Mouse (Mus musculus): ENCODE results near the gene Efhd2. TPM values are rescaled to one million over a fixed set of nuclear protein-coding genes. Genes with fewer than 3 reads are reported as not detected.

Efhd2 gene
- polyA plus RNA-seq, 1 experiment from 2014 or later: 39.9 TPM

DNA sequence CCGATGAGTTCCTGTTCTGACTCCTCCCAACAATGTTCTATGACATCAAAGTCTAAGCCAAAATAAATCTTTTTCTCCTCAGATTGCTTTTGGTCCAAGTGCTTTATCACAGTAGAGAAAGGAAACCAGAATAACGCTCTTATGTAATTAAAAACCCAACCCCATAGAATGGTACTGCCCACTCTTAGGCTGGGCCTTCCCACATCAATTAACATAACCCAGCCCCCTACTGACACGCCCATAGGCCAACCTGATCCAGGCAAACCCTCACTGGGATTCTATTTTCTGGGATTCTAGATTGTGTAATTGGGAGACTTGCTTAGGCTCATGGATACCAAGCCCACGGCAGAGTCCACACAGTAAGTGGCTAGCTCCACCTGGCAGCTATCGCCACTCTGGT, 9.7 kb downstream of the Efhd2 start:
- Histone ChIP-seq H3K9ac (replicated peaks) (no peak overlapping the region), H3K36me3 (replicated peaks; ENCODE audit: insufficient read depth, low read length) (peaks cover 22% of the 10 kb centered on the region), H3K27me3 (ENCODE audit: insufficient read depth, low read length) (no peaks in the 10 kb centered on the region), H3K4me3 (ENCODE audit: low read depth, low read length) (no peak overlapping the region), H3K27ac (ENCODE audit: low read depth) (no peak overlapping the region), H3K4me2 (ENCODE audit: low read depth, low read length) (no peak overlapping the region), H3K4me1 (ENCODE audit: insufficient read depth) (peaks cover 33% of the 10 kb centered on the region), H3K9me3 (ENCODE audit: low read length) (no peaks in the 10 kb centered on the region)
- TF ChIP-seq CTCF (IDR thresholded peaks at IDR 0.05; ENCODE audit: low read depth) (no peak), EP300 (IDR thresholded peaks at IDR 0.05; ENCODE audit: low read depth) (no peak)
- no peak for DNase-seq
- WGBS (ENCODE audit: insufficient replicate concordance): 80% methylated on average over 5 of the region's 5 CpGs
- peak; percentile 38 for ATAC-seq

GRCm38 (mm10) chr4:141864506-141864905, 10.2 kb downstream of the Efhd2 start:
- no peak overlapping the region for H3K4me2 ChIP-seq (ENCODE audit: low read depth, low read length)
- TF ChIP-seq EP300 (IDR thresholded peaks at IDR 0.05; ENCODE audit: low read depth) (no peak), CTCF (IDR thresholded peaks at IDR 0.05; ENCODE audit: low read depth) (no peak)
- no peak overlapping the region for H3K27ac ChIP-seq (ENCODE audit: low read depth)
- DNase-seq: no peak
- no peaks in the 10 kb centered on the region for H3K27me3 ChIP-seq (ENCODE audit: insufficient read depth, low read length)
- 92% methylated on average over 8 of the region's 8 CpGs for WGBS (ENCODE audit: insufficient replicate concordance)
- no peaks in the 10 kb centered on the region for H3K9me3 ChIP-seq (ENCODE audit: low read length)
- H3K4me1 ChIP-seq (ENCODE audit: insufficient read depth): peaks cover 29% of the 10 kb centered on the region
- no peak for ATAC-seq
- H3K36me3 ChIP-seq (replicated peaks; ENCODE audit: insufficient read depth, low read length): peaks cover 27% of the 10 kb centered on the region
- no peak overlapping the region for H3K9ac ChIP-seq (replicated peaks)
- no peak overlapping the region for H3K4me3 ChIP-seq (ENCODE audit: low read depth, low read length)

- DNase-seq (no peak), ATAC-seq (no peak)
- WGBS (ENCODE audit: insufficient replicate concordance): 84% methylated on average over 7 of the region's 7 CpGs
- Histone ChIP-seq H3K4me3 (ENCODE audit: low read depth, low read length) (no peak overlapping the region), H3K27me3 (ENCODE audit: insufficient read depth, low read length) (no peaks in the 10 kb centered on the region), H3K27ac (ENCODE audit: low read depth) (no peak overlapping the region), H3K4me2 (ENCODE audit: low read depth, low read length) (no peak overlapping the region), H3K9me3 (ENCODE audit: low read length) (no peaks in the 10 kb centered on the region), H3K9ac (replicated peaks) (no peak overlapping the region), H3K36me3 (replicated peaks; ENCODE audit: insufficient read depth, low read length) (peaks cover 25% of the 10 kb centered on the region), H3K4me1 (ENCODE audit: insufficient read depth) (peaks cover 26% of the 10 kb centered on the region)
- TF ChIP-seq EP300 (IDR thresholded peaks at IDR 0.05; ENCODE audit: low read depth) (no peak), CTCF (IDR thresholded peaks at IDR 0.05; ENCODE audit: low read depth) (no peak)
Observed at GRCm38 (mm10) chr4:141863726-141864280, 10.9 kb downstream of the Efhd2 start.

DNA sequence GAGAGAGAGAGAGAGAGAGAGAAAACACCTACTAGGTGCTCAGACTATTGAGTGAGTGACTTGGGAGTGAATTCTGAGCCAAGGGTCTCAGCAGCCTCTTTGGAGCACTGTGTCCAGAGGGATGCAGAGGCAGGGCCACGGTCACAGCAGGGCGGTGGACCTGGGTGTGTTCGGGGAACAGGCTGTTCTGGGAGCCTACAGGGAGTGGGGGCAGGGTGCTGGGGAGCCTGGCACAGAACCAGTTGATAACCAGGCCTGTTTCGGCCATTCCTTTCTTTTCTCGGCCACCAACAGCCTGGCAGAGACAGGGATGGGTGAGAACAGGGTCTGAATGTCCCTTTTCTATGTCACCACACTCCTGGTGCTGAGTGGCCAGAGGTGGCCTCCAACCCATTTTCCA, 11.9 kb downstream of the Efhd2 start:
- no peak for ATAC-seq
- H3K9me3 ChIP-seq (ENCODE audit: low read length): no peaks in the 10 kb centered on the region
- no peak for DNase-seq
- no peak overlapping the region for H3K27ac ChIP-seq (ENCODE audit: low read depth)
- no peak overlapping the region for H3K4me2 ChIP-seq (ENCODE audit: low read depth, low read length)
- 90% methylated on average over 5 of the region's 5 CpGs for WGBS (ENCODE audit: insufficient replicate concordance)
- no peak overlapping the region for H3K4me3 ChIP-seq (ENCODE audit: low read depth, low read length)
- peaks cover 25% of the 10 kb centered on the region for H3K36me3 ChIP-seq (replicated peaks; ENCODE audit: insufficient read depth, low read length)
- H3K4me1 ChIP-seq (ENCODE audit: insufficient read depth): peaks cover 26% of the 10 kb centered on the region
- no peak overlapping the region for H3K9ac ChIP-seq (replicated peaks)
- no peaks in the 10 kb centered on the region for H3K27me3 ChIP-seq (ENCODE audit: insufficient read depth, low read length)
- TF ChIP-seq EP300 (IDR thresholded peaks at IDR 0.05; ENCODE audit: low read depth) (no peak), CTCF (IDR thresholded peaks at IDR 0.05; ENCODE audit: low read depth) (no peak)

DNA sequence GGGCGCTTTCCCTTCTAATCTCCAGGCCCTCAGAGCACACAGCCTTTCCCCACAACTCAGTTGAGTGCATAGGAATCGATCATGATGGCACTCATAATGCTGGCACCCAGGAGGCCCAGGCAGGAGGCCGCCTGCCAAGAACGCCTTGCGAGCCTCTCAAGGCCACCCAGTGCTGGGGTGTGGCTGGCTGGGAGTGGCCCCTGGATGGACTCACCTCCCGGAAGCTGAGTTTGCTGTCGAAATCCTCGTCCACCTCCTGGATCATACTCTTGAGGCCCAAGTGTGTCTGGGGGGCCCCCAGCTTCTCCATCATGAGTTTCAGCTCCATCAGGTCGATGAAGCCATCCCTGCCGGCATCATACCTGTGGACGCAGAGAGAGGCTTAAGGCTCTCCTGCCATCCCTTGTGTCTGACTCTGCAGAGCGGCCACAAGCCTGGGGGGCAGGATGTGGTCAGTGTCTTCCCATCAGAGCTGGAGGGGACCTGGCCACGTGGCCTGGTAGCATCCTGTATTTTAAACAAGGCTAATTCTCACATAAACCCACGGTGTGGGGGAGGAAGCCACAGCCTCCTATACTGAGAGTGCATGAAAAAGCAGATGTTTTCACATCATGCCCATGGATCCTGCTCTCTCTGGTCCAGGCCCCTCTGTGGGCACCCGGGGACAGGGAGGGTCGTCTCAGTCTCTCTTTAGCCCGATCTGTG, 13.0 kb downstream of the Efhd2 start:
- peaks cover 25% of the 10 kb centered on the region for H3K36me3 ChIP-seq (replicated peaks; ENCODE audit: insufficient read depth, low read length)
- DNase-seq: no peak
- H3K27me3 ChIP-seq (ENCODE audit: insufficient read depth, low read length): no peaks in the 10 kb centered on the region
- no peak overlapping the region for H3K4me2 ChIP-seq (ENCODE audit: low read depth, low read length)
- WGBS (ENCODE audit: insufficient replicate concordance): 71% methylated on average over 17 of the region's 17 CpGs
- no peak overlapping the region for H3K9ac ChIP-seq (replicated peaks)
- H3K4me1 ChIP-seq (ENCODE audit: insufficient read depth): peaks cover 20% of the 10 kb centered on the region
- H3K9me3 ChIP-seq (ENCODE audit: low read length): no peaks in the 10 kb centered on the region
- TF ChIP-seq CTCF (IDR thresholded peaks at IDR 0.05; ENCODE audit: low read depth): no peak
- no peak for TF ChIP-seq EP300 (IDR thresholded peaks at IDR 0.05; ENCODE audit: low read depth)
- ATAC-seq: no peak
- 0 out of 2 replicates have a peak overlapping the region, but pooled peaks have one; percentile 11 for H3K27ac ChIP-seq (ENCODE audit: low read depth)
- no peak overlapping the region for H3K4me3 ChIP-seq (ENCODE audit: low read depth, low read length)

DNA sequence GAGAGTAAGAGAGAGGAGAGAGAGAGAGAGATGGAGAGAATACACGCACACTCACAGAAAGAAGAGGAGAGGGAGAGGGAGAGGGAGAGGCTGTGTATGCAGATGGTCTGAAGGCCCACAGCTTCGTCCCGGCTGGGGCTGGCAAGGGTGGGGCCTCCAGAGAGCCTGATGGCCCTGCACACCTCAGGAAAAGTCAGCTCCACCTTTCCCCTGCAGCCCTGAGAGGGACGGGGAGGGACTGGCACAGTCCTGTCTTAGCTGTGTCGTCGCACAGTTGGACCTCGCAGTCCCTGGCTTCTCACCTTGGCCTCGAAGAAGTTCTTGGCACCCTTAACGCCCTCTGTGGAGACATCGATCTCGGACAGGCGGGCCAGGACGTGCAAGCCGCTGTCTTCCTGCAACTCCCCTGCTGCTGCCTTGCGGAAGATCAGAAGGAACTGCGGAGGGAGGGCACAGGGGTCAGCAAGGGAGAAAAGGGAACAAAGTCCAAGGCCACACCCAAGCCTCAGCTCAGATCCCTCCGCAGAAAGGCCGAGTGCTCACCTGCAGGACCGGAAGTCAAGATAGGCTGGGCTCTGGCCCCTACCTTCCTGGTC, 14.4 kb downstream of the Efhd2 start:
- Histone ChIP-seq H3K4me2 (ENCODE audit: low read depth, low read length) (no peak overlapping the region), H3K36me3 (replicated peaks; ENCODE audit: insufficient read depth, low read length) (peaks cover 23% of the 10 kb centered on the region), H3K27ac (ENCODE audit: low read depth) (peak overlapping the region; percentile 39; the same call in 1 of the 2 replicates), H3K9ac (replicated peaks) (no peak overlapping the region), H3K9me3 (ENCODE audit: low read length) (no peaks in the 10 kb centered on the region), H3K4me3 (ENCODE audit: low read depth, low read length) (no peak overlapping the region), H3K4me1 (ENCODE audit: insufficient read depth) (peaks cover 11% of the 10 kb centered on the region), H3K27me3 (ENCODE audit: insufficient read depth, low read length) (no peaks in the 10 kb centered on the region)
- no peak for DNase-seq
- ATAC-seq: no peak
- TF ChIP-seq CTCF (IDR thresholded peaks at IDR 0.05; ENCODE audit: low read depth): no peak
- TF ChIP-seq EP300 (IDR thresholded peaks at IDR 0.05; ENCODE audit: low read depth): no peak
- WGBS (ENCODE audit: insufficient replicate concordance): 74% methylated on average over 19 of the region's 19 CpGs

All from liver, postnatal 0 days (tissue).